Mouse (Mus musculus) large intestine, adult 2 months (tissue): ENCODE measurements around the gene Cdk19. TPM values are rescaled to one million over a fixed set of nuclear protein-coding genes. Genes with fewer than 3 reads are reported as not detected.
"Not testable (repeated sequence)": the region's sequence is repeated elsewhere in the genome, so short reads cannot be mapped to it uniquely, and the experiment has no call there.

Experiments
- DNase-seq: peaks from one replicate; pipeline ENCODE4 v3.0.0-alpha.2; 2012; ENCODE audit warnings: low read depth, low spot score
- WGBS: fragments of 180-500 bp; shearing (Covaris S2); methylation state at CpG from one replicate; pipeline ENCODE4 v1.1.7; 2018; 5-methylcytosine and 5-hydroxymethylcytosine counted together
- polyA plus RNA-seq: library from polyadenylated mRNA; depleted of rRNA; stranded (reverse); fragments of >200 nt; gene quantifications from 2 replicates; pipeline ENCODE4 v1.2.3, GENCODE M21; 2012

The Cdk19 gene
- polyA plus RNA-seq, 1 experiment, result 3.6 TPM

DNA sequence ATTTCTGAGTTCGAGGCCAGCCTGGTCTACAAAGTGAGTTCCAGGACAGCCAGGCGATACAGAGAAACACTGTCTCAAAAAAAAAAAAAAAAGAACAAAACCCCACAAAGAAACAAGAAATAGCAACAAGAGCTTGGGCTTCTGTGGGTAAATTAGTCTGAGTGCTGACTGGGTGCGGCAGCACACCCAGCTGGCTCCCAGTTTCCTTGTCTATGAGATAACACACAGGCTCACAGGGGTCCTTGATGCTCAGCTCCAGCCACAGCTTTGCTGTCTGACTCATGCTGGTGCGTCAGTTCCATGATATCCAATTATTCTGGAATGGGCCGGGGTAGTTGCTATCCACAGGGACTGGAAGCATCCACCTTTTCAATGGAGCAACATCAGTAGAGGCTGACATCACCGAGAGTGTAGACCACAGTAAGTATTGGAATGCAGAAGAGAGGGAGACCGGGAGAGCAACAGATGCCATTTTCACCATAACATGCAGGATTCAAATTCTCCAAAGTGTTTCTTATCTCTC is 161.4 kb downstream of the Cdk19 start:
- 89% methylated on average over 7 of the region's 7 CpGs for WGBS
- DNase-seq, result no peak

- DNase-seq, result no peak
- WGBS, result 89% methylated on average over 3 of the region's 3 CpGs
These were observed 163.4 kb downstream of the Cdk19 start for GRCm38 (mm10) chr10:40502734-40503133.

DNA sequence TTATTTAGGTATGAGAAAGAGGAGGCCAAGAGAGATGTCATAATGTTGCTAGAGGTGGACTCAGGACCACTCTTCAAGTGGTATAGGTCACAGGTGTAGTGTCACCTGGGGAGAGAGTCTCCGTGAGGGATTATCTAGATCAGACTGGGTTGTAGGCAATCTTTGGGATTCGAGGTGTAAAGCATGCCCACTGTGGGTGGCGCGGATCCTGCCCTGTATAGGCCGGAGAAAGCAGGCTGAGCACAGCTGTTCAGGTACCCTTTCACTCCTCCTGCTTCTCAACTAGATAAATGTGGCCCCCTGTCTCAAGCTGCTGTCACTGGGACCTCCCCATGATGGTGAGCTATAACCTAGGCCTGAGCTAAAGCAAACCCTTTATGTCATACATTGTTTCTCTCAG is 171.0 kb downstream of the Cdk19 start:
- no peak for DNase-seq
- WGBS, result 86% methylated on average over 5 of the region's 5 CpGs

DNA sequence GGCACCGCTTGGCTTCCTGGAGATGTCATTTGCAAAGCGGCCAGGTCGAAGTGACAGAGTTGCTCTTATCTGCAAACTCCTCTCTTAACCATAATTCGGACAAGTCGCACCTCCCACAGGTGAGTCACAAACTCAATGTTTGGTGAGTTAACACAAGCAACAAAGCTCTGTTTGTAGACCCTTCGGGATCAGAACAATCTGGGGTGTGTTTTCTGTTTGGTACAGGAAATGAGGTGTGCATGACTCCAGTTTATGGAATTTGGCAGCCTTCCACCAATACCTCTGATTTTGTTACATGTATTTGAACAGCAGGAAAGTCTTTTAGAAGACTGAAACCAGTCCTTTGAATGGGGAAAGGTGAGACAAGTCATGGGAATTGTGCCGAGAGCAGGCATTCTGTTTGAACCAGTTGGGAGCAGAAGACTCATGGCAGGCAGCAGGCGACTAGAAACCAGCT is 171.9 kb downstream of the Cdk19 start:
- 29% methylated on average over 8 of the region's 8 CpGs for WGBS
- peak; percentile 86 for DNase-seq

DNA sequence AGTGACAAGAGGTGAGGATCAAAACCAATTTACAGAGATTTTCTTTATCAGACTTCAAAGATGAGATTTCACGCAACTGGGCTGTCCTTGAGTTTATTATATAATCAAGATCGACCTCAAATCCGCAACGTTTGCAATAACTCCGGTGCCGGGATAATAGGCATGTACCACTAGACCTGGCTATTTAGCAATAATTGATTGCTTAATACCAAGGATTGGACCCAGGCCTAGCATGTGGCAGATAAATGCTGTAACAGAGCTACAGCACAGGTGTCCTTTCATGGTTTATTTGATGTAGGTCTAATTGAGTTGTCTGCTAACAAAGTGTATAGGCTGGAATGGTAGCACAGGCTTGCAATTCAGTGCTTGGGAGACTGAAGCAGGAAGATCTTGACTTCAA is 172.8 kb downstream of the Cdk19 start:
- no peak for DNase-seq
- WGBS, result 45% methylated on average over 6 of the region's 6 CpGs

DNA sequence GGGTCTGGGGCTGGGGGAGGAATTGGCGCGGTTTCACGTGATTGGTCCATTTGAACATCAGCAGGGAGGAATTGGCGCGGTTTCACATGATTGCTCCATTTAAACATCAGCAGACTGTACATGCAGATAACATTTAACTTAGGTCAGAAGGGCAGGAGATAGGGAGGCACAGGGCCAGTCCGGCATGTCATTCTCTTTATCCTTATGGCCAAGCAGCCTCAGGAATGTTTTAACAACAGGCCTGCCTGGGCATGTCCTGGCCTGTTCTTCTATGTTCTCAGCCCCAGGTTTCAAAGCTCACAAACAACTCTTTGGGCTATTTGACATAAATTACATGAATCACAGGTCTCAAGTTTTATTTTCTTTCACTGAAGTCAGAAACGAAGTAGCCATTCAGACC is 173.6 kb downstream of the Cdk19 start:
- 97% methylated on average over 7 of the region's 7 CpGs for WGBS
- DNase-seq, result not testable (repeated sequence)

GRCm38 (mm10) chr10:40515225-40515681 is 175.9 kb downstream of the Cdk19 start:
- 68% methylated on average over 5 of the region's 5 CpGs for WGBS
- DNase-seq, result no peak

DNA sequence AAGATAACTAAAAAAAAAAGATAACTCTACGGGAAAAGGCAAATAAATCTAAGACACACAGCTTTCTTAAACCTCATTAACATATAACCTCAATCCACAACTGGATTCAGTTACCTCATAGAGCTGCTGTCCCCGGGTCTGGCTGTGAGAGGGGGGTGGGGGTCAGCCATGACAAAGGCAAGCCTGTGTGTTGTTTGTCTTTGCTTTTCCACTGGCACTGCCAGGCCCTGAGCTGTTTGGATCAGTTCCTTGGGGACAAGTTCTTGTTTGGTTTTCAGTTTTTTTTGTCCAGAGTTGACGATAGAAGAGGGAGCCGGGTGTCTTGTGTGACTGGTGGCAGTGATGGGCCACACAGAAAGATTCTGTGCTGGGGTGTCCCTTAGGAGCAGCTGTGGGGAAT is 177.1 kb downstream of the Cdk19 start:
- DNase-seq, result no peak
- 21% methylated on average over 4 of the region's 4 CpGs for WGBS

DNA sequence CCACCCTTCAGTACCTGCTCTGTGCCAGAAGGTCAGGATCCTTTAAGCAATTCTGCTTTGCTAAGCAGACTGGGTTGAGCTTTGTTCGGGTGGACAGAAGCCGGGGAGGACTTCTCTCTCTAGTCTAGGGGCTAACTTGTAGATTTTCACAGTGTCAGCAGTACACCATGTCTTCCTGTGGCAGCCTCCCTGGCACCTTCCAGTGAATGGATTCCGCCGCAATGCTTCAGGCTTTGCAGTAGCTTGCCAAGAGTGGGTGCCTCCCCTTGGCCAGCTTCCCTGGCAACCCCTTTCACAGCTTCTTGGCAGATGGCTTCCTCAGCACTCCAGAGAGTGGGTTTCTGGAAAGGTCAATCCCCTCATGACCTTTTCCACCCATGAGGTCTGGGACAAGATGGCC is 180.2 kb downstream of the Cdk19 start:
- DNase-seq, result no peak
- WGBS, result 85% methylated on average over 4 of the region's 4 CpGs

GRCm38 (mm10) chr10:40521579-40521978 is 182.2 kb downstream of the Cdk19 start:
- WGBS, result 36% methylated on average over 12 of the region's 12 CpGs

GRCm38 (mm10) chr10:40523312-40523975 is 184.1 kb downstream of the Cdk19 start:
- 55% methylated on average over 7 of the region's 7 CpGs for WGBS
- no peak for DNase-seq

More at GRCm38 (mm10) chr10:40521579-40521978, 182.2 kb downstream of the Cdk19 start:
- no peak for DNase-seq

DNA sequence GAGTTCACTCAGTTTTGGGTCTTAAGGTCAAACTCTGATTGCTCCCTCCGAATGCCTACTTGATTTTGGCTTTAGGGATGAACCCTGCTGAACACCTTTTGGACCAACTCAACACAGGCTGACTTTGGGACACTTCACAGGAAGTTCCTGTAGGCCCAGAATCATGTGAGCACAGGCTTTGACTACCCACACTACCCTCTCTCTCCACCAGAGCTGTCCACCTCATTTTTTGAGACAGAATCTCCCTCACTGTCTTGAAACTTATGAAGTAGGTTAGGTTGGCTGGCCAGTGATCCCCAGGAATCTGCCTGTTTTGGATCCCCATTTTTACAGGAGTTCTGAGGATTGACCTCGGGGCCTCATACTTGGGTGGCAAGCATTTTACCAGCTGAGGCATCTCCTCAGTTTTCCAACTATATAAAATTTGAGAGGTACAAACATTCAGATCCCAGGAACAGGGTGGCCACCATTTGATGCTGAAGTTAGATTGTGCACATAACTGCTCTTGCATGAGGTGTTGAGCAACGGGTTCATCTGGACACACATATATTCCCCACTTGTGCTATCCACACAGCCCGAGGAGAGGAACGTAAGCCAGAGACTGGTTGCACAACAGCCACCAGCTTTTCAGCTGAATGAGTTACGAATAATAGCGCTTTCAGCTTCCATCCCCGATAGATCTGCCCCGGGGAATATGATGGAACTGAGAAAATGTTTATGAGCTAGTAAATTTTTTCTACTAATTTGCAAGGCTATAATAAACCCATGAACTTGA is 184.9 kb downstream of the Cdk19 start:
- no peak for DNase-seq
- 53% methylated on average over 9 of the region's 9 CpGs for WGBS

GRCm38 (mm10) chr10:40524991-40525390 is 185.6 kb downstream of the Cdk19 start:
- DNase-seq, result no peak
- 28% methylated on average over 10 of the region's 10 CpGs for WGBS

- 69% methylated on average over 9 of the region's 9 CpGs for WGBS
- no peak for DNase-seq
These were observed 186.3 kb downstream of the Cdk19 start for GRCm38 (mm10) chr10:40525616-40526155.

DNA sequence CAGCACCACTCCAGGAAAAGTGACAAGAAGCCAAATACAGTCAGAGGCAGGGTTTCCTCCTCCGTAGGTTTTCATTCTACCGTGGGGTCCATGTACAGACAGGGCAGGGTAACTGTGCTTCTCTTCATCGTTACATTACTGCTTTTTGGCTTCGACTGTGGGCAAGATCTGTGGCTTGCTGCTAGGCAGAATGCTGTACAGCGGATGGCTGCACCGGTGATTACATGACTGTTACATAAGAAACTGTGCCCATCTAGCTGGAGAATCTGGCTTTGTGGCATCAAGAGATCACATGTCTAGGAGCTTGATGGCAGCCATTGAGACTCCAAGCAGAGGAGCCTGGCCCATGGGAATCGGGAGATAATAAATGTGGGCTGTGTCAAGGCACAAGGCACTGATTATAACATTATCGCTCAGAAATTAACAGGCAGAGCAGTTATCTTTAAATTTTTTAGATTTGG is 187.0 kb downstream of the Cdk19 start:
- no peak for DNase-seq
- 69% methylated on average over 8 of the region's 8 CpGs for WGBS

DNA sequence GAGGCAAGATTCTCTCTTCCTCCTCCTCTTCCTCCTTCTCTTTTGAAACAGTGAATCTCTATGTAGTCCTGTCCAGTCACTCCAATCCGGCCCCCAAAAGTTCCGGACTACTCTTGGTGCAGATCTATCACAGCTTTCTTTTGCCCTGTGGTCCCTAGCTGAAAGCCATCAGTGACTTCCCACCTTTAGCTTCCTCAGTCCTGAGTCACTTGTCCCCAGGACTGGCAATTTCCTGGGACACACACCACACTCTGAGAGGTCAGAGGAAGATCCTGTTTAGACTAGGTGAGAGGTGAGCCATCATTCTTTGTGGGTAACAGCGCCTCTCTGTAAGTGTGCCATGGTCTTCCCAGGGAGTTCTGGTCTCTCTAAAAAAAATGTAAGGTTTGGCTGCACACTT is 187.6 kb downstream of the Cdk19 start:
- WGBS, result 74% methylated on average over 3 of the region's 3 CpGs

GRCm38 (mm10) chr10:40527573-40527972 is 188.2 kb downstream of the Cdk19 start:
- 48% methylated on average over 8 of the region's 8 CpGs for WGBS

More for the DNA sequence above, 187.6 kb downstream of the Cdk19 start:
- DNase-seq, result no peak

DNA sequence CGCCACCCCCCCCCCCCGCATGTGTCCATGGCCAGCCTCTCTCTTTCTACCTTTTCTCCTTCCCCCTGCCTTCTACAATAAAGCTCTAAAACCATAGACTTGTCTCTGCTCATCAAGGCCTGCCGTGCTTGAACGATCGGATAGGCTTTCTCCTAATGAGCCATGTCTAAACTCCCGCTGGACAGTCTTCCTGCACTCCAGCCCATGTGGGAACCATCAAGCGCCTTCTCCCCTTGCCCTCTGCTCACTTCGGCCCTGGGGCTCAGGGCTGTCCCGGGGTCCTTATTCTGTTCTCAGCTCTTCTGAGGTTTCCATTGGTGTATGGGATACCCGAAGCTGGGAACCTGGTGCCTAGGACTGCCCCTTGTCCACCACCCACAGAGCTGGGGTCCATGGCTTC is 189.3 kb downstream of the Cdk19 start:
- WGBS, result 83% methylated on average over 9 of the region's 10 CpGs
- DNase-seq, result no peak

More at GRCm38 (mm10) chr10:40527573-40527972, 188.2 kb downstream of the Cdk19 start:
- no peak for DNase-seq

GRCm38 (mm10) chr10:40529617-40530016 is 190.3 kb downstream of the Cdk19 start:
- no peak for DNase-seq
- 67% methylated on average over 6 of the region's 6 CpGs for WGBS

DNA sequence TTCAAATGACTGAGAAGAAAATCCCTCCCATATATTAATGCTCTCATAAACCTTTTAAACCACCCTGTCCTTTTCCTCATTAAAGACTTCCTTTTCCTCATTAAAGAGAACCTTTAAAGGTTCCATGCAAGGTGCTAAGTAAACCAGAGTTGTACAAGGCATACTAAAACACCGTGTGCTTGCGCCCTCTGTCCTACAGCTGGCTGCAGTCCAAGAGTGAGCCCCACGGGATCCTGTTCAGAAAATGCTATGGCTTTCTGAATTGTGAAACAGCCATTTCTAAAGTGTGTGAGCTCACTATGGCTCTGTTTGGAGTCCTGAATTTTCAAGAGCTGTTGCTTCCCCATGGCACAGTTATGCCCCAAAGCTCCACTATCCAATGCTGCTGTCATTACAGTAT is 191.3 kb downstream of the Cdk19 start:
- no peak for DNase-seq
- 43% methylated on average over 3 of the region's 3 CpGs for WGBS
